Mouse (Mus musculus) stomach, embryonic 14.5 days (tissue): ENCODE results near the gene Paqr7. TPM values are rescaled to one million over a fixed set of nuclear protein-coding genes. Genes with fewer than 3 reads are reported as not detected.

Source experiments
- ATAC-seq: fragments of 200-750 bp; cut with Nextera tagmentation; 2 replicates; pipeline ENCODE4 v1.8.0; 2017; ENCODE audit warnings: low read depth, moderate TSS enrichment; ENCODE audit not compliant: insufficient number of reproducible peaks, insufficient read depth, low FRiP score
- H3K27ac ChIP-seq: fragments of 300-500 bp; sonication (generic); 2 replicates; pipeline ENCODE4 v1.5.1; 2014; ENCODE audit warnings: mild to moderate bottlenecking, low read length, moderate library complexity, mixed read lengths
- H3K27me3 ChIP-seq: fragments of 300-500 bp; sonication (generic); 2 replicates; pipeline ENCODE4 v1.6.1; 2014; ENCODE audit warnings: low read length, control low read depth, mixed read lengths; ENCODE audit not compliant: control insufficient read depth, insufficient read depth
- H3K36me3 ChIP-seq: fragments of 300-500 bp; sonication (generic); 2 replicates; pipeline ENCODE4 v1.6.1; 2014; ENCODE audit warnings: mild to moderate bottlenecking, control low read depth, low read length, moderate library complexity, mixed read lengths; ENCODE audit not compliant: control insufficient read depth, insufficient read depth
- H3K4me1 ChIP-seq: fragments of 300-500 bp; sonication (generic); 2 replicates; pipeline ENCODE4 v1.6.1; 2014; ENCODE audit warnings: low read length, control low read depth, mixed read lengths; ENCODE audit not compliant: control insufficient read depth, insufficient read depth
- H3K4me2 ChIP-seq: fragments of 300-500 bp; sonication (generic); replicated peaks from 2 replicates; pipeline ENCODE4 v1.6.1; 2014; ENCODE audit warnings: low read depth, low read length, control low read depth
- H3K4me3 ChIP-seq: fragments of 300-500 bp; sonication (generic); 2 replicates; pipeline ENCODE4 v1.5.1; 2014; ENCODE audit warnings: low read depth, low read length, control low read depth
- H3K9ac ChIP-seq: fragments of 300-500 bp; sonication (generic); replicated peaks from 2 replicates; pipeline ENCODE4 v1.6.1; 2014; ENCODE audit warnings: low read depth, mild to moderate bottlenecking, control low read depth, low read length, moderate library complexity, mixed read lengths
- H3K9me3 ChIP-seq: fragments of 300-500 bp; sonication (generic); 2 replicates; pipeline ENCODE4 v1.6.1; 2016; ENCODE audit warnings: low read depth, low read length, control low read depth; ENCODE audit not compliant: control insufficient read depth
- WGBS: fragments of 180-500 bp; shearing (Covaris S2); extraction: QIAGEN DNeasy Blood & Tissue Kit; methylation state at CpG from one replicate; pipeline ENCODE4 v1.1.7; 2014; 5-methylcytosine and 5-hydroxymethylcytosine counted together
- polyA plus RNA-seq: library from polyadenylated mRNA; unstranded; fragments of >200 nt; fragmentation: Nextera tagmentation; extraction: Ambion mirVana; gene quantifications from 2 replicates; pipeline ENCODE4 v1.2.1, GENCODE M21; 2014

The Paqr7 gene
- polyA plus RNA-seq, 1 experiment from 2014 or later = 2.3 TPM

DNA sequence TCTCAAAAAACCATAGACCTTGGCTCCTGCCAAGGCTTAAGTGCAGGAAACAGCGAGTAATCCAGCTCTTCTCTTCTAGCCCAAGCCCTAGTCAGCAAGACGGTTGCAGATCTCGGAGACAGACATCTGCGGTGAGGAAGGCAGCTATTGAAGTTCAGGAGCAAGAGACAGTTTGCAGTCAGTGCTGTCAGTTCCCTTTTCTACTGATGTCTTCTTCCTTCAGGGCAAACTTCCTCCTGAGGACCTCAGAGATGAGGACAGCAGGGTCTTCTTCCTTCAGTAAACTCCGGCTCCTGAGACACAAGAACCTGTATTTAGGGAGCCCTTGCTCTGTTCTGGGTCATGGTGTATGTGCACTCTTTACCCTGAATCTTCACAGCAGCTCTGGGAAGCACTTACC is 29.7 kb downstream of the Paqr7 start:
- no peak for ATAC-seq
- Histone ChIP-seq H3K4me3 (no peak overlapping the region), H3K4me2 (no peak overlapping the region), H3K27ac (no peak overlapping the region), H3K9me3 (no peaks in the 10 kb centered on the region), H3K27me3 (no peaks in the 10 kb centered on the region), H3K9ac (no peak overlapping the region), H3K4me1 (no peaks in the 10 kb centered on the region), H3K36me3 (peaks cover 56% of the 10 kb centered on the region)
- 71% methylated on average over 5 of the region's 5 CpGs for WGBS

DNA sequence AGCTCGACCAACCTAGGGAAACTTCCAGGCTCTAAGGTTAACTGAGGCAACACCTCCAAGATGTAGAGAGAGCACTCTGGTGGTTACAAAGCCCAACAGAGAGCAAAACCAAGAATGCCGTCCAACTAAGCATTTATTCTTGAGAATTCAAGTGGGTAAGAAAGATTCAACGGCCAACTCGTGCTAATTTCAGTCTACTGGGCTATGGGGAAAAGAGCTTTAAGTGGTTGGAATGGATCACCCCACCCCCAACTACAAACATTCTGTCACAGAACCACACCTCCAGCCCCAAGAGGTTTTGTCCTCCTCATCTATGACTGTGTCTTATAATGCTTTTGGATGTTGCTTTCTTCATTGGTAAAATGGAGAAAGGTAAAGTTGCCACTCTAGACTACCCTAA is 36.4 kb downstream of the Paqr7 start:
- Histone ChIP-seq H3K9me3 (no peaks in the 10 kb centered on the region), H3K4me1 (peaks cover 16% of the 10 kb centered on the region), H3K9ac (no peak overlapping the region), H3K27ac (no peak overlapping the region), H3K27me3 (no peaks in the 10 kb centered on the region), H3K4me2 (0 out of 2 replicates have a peak overlapping the region, but pooled peaks have one; percentile 2), H3K36me3 (peaks cover 27% of the 10 kb centered on the region), H3K4me3 (no peak overlapping the region)
- WGBS = 78% methylated on average over 4 of the region's 4 CpGs
- ATAC-seq = no peak

DNA sequence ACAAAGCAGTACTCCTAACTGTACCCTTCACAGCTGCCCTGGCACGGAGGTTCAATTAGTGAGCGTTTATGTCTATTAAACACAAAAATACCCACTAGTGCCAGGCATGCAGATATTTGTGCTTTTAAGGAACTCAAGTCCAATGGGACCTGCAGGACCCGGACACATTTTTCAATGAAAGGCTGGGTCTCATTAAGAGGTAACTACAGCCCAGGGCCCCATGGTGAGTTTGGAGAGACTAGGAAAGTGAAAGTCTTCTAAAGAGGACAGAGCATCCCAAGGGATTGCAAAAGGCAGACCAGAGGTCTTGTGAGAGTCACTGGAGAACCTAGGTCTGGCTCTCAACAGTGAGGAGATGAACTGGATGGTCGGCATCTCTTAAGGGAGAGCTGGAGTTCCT is 36.9 kb downstream of the Paqr7 start:
- Histone ChIP-seq H3K4me2 (0 out of 2 replicates have a peak overlapping the region, but pooled peaks have one; percentile 2), H3K27ac (no peak overlapping the region), H3K4me1 (peaks cover 16% of the 10 kb centered on the region), H3K9me3 (no peaks in the 10 kb centered on the region), H3K4me3 (no peak overlapping the region), H3K27me3 (no peaks in the 10 kb centered on the region), H3K9ac (no peak overlapping the region), H3K36me3 (peaks cover 22% of the 10 kb centered on the region)
- no peak for ATAC-seq
- WGBS = 85% methylated on average over 4 of the region's 4 CpGs

DNA sequence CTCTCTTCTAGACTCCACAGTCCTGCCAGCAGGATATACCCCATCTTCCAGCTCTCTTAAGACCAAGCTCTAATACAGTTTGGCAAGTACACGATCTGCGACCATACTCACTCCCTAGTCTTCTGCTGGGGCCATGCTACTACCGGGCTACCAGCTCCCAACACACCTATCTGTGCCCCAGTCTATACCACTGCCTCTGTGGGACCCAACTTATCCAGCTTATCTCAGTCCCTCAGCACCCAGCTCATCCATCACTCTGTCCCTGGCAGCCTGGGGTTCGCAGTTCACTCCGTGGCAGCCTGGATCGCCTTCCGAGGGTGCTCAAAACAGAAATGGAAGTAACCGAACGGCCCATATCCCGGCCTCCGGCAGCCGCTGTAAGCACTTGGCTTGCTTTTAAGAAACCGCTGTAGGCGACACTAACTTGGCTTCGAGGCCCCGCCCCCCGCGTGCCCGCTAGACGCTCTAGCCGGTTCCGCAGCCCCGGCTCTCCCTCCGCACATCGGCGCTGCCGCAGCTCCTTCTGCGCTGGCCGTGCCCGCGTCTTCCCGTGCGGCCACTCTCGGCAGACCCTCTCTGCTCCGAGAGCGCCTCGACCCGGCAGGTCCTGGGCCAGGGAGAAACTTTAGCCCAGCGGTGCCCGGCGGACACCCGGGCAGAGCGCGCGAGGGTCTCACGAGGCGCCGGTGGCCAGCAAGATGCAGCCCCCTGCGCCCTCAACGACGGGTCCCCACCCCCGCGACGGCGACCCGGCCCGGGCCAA is 37.8 kb downstream of the Paqr7 start:
- H3K9ac ChIP-seq = peak overlapping the region; percentile 87
- peak overlapping the region; percentile 97 for H3K4me2 ChIP-seq
- H3K4me1 ChIP-seq = peaks cover 16% of the 10 kb centered on the region
- ATAC-seq = no peak
- no peaks in the 10 kb centered on the region for H3K9me3 ChIP-seq
- peak overlapping the region; percentile 98 for H3K4me3 ChIP-seq
- peak overlapping the region; percentile 78 for H3K27ac ChIP-seq
- peaks cover 20% of the 10 kb centered on the region for H3K36me3 ChIP-seq
- H3K27me3 ChIP-seq = no peaks in the 10 kb centered on the region
- under 1% methylated on average over 56 of the region's 57 CpGs for WGBS

DNA sequence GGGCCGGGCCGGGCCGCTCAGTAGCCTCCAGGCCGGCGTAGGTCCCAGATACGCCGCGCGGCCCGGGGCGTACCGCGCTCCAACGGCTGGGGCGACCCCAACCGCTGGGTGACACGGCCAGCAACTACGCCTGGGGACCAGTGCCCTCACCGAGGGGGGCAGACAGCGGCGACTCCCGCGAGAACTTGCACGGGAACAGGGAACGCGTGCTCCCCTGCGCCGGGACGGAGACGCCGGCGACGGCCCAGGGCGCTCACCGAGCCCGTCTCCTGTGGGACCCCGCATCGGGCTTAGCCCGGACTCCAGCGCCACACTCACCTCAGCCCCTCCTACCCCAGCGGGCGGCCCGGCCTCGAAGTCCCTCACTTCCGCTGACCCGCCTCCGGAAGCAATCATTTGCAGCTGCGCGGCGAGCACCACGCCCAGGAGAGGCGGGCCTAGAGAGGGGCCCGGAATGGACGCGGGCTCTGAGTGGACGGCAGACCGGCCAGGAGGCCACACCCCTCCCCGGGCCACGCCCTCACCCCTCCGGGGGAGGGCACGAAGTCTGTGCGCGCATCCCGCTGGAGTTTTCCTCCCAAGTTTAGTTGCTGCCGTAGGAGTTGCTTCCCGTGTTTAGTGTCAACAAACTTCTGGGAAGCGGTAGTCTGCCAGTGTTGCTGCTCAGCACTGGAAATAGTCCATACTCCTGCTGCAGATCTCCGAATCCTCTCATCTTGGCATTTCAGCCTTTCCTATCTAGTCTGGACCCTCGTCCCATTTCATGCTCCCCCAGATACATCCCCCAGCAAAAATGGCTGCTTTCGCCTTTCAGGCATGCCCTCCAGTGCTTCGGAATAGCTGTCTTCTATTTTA is 38.7 kb downstream of the Paqr7 start, which contains the start of gene Mtfr1l:
TSS of gene Mtfr1l (minus strand) at position 456 of the 855 bp plus-strand sequence.
- Histone ChIP-seq H3K4me3 (peak within 1 kb of the TSS; percentile 98), H3K27me3 (no peaks in the 10 kb centered on the region), H3K9ac (peak within 1 kb of the TSS; percentile 87), H3K4me2 (peak within 1 kb of the TSS; percentile 97), H3K9me3 (no peaks in the 10 kb centered on the region), H3K36me3 (peaks cover 20% of the 10 kb centered on the region), H3K4me1 (peaks cover 16% of the 10 kb centered on the region), H3K27ac (peak within 1 kb of the TSS; percentile 78)
- under 1% methylated on average over 71 of the region's 71 CpGs for WGBS
- peak; percentile 98 for ATAC-seq

DNA sequence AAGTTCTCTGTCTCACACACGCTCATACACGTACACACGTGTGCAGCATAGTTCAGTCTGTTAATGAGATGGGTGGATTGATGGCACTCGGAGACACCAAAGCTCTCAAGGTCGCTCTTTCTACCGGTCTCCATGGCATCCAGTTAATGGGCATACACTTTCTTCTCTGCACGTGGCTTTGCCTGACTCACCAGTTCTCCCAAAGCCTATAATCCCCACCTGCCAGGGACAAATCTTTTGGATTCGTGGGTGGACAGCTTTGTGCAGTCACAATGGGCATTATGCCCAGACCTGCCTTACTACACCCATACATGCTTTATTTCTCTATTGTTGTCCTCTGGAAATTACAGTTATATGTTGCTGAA is 39.3 kb downstream of the Paqr7 start:
- H3K36me3 ChIP-seq = peaks cover 21% of the 10 kb centered on the region
- peak overlapping the region; percentile 45 for H3K9ac ChIP-seq
- H3K27ac ChIP-seq = peak overlapping the region; percentile 59; the same call in 1 of the 2 replicates
- 7% methylated on average over 8 of the region's 8 CpGs for WGBS
- no peaks in the 10 kb centered on the region for H3K9me3 ChIP-seq
- no peak; the same call in 1 of the 2 replicates for ATAC-seq
- peaks cover 16% of the 10 kb centered on the region for H3K4me1 ChIP-seq
- peak overlapping the region; percentile 97 for H3K4me2 ChIP-seq
- H3K4me3 ChIP-seq = peak overlapping the region; percentile 98
- no peaks in the 10 kb centered on the region for H3K27me3 ChIP-seq

DNA sequence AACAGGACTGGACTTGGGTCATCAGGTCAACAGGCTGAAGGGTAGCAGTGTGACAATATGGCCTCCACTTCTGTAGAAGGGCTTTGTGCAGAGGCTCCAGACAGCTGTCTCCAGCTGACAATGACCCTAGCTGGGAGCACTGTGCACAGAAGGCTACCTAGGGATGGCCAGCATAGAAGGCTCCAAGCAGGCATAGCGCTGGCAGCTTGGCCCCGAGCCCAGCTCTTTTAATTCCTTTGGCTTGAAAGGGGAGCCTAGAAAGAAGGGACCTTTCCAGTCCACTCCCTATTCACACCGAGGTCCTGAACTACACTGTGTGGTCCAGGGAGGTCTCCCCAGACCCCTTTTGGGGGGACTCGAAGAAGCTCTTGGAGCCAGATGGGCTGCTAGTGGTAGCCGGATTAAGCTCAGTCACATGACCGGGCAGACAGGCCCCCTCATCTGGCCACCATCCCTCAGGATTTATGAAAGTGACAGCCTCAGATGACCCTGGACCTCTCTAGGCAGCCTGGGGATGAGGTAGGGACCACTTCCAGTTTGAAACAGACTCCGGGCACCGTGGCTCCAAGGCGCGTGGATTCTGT is 42.6 kb downstream of the Paqr7 start:
- Histone ChIP-seq H3K4me3 (no peak overlapping the region), H3K36me3 (peaks cover 39% of the 10 kb centered on the region), H3K9ac (no peak overlapping the region), H3K27me3 (no peaks in the 10 kb centered on the region), H3K4me1 (peaks cover 6% of the 10 kb centered on the region; the same call in 1 of the 2 replicates), H3K27ac (no peak overlapping the region), H3K9me3 (no peaks in the 10 kb centered on the region), H3K4me2 (no peak overlapping the region)
- 90% methylated on average over 10 of the region's 10 CpGs for WGBS
- ATAC-seq = no peak

DNA sequence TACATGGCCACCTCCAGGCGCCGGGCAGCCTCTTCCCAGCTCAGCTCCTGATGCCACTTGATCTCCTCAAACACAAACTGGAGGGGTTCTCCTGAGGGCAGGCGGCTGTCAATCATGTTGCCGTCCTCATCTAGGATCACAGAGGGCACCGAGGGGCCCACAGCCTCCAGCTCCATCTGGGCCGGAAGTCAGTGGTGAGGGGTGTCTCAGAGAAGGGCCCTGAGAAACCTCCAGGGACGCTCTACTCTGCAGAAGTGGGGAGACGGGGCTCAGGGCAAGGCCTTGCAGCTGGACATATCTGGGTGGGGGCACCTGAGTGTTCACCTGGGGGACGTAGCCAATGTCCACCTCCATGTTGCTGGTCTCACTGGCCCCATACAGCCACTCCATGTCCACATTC is 46.2 kb downstream of the Paqr7 start:
- Histone ChIP-seq H3K36me3 (peaks cover 59% of the 10 kb centered on the region), H3K9ac (no peak overlapping the region), H3K27me3 (no peaks in the 10 kb centered on the region), H3K9me3 (no peaks in the 10 kb centered on the region), H3K4me1 (peaks cover 7% of the 10 kb centered on the region; the same call in 1 of the 2 replicates), H3K4me2 (no peak overlapping the region), H3K27ac (no peak overlapping the region), H3K4me3 (no peak overlapping the region)
- 93% methylated on average over 9 of the region's 9 CpGs for WGBS
- ATAC-seq = no peak
